Mouse (Mus musculus): ENCODE measurements around the gene Zc3h7b.

GRCm38 (mm10) chr15:81824832-81825231, 80.0 kb downstream of the Zc3h7b start:
- no peak for TF ChIP-seq CTCF (IDR thresholded peaks at IDR 0.05; ENCODE audit: low read depth)
- TF ChIP-seq EP300 (IDR thresholded peaks at IDR 0.05; ENCODE audit: low read depth): no peak
